Mouse (Mus musculus): ENCODE results near the gene Sipa1.

DNA sequence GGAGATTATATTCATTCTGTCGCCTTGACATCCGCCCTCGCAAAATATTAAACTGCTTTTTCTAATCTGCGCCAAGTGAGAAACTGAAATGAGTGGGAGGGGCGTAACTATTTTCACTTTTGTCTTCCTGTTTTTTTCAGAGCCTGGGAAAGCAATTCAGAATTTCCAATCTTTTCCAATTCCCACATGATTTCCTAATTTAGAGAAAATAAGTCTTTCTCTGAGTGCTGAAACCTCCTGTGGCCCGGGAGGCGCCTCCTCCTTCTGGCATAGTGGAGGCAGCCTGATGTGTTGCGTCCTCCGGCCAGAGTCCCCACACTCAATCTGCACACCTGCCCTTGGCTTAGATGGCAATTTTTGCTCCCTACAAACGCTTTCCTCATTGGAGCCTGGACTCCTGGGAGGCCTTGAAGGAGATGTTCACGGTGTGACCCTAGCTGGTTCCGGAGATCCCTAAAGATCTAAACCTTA, 26.9 kb downstream of the Sipa1 start:
- TF ChIP-seq EP300 (IDR thresholded peaks at IDR 0.05; ENCODE audit: insufficient read depth, low read depth, low read length) (no peak), POLR2A (IDR thresholded peaks at IDR 0.05; ENCODE audit: insufficient read depth, low read depth, low read length) (no peak), CTCF (IDR thresholded peaks at IDR 0.05) (no peak)
